Mouse (Mus musculus) testis, adult 2 months (tissue): ENCODE results near the gene Glyat.

ENCODE experiments used
- CTCF ChIP-seq: fragments of 200-500 bp; IDR thresholded peaks from 2 replicates; pipeline ENCODE4 v1.5.1; 2012; ENCODE audit warnings: low read depth, mild to moderate bottlenecking, inconsistent platforms, low read length, moderate library complexity; ENCODE audit not compliant: control insufficient read depth, insufficient read depth, insufficient replicate concordance
- POLR2A ChIP-seq: fragments of 200-500 bp; IDR thresholded peaks from 2 replicates; pipeline ENCODE4 v1.6.1; 2012; ENCODE audit warnings: low read depth, mild to moderate bottlenecking, inconsistent platforms, low read length, moderate library complexity; ENCODE audit not compliant: control insufficient read depth

DNA sequence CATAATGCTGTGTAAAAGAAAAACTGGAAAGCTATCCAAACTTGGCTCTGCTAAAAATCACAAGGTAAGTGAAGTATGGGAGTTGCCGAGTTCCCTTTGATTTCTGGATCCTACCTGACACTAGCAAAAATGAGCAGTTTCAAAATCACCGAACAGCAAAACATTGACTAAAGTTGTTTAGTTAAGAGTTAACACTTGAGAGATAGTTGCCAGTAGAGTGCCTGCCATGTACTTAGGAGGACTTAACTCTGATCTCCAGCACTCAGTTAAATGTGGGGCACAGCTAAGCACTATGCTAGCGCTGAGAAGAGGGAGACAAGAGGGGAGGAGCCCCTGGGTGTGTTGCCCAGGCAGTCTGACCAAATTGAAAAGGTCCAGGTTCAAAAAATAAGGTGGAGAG lies 34.4 kb upstream of the Glyat start:
- no peak for TF ChIP-seq CTCF
- no peak for TF ChIP-seq POLR2A
